Mouse (Mus musculus) heart, embryonic 13.5 days (tissue): ENCODE measurements at regions not wholly inside any gene's neighbourhood (a gene's known extent, or its start where the extent isn't known, plus 50 kb on each side); places are given as distances from the start of the nearest gene placed in this dataset.

Source experiments
- ATAC-seq: fragments of 200-750 bp; cut with Nextera tagmentation; 2 replicates; pipeline ENCODE4 v1.8.0; 2017; ENCODE audit warnings: moderate TSS enrichment; ENCODE audit not compliant: insufficient number of reproducible peaks, low FRiP score, low TSS enrichment; ENCODE audit errors: extremely low read depth
- H3K27ac ChIP-seq: fragments of 300-500 bp; sonication (generic); replicated peaks from 2 replicates; pipeline ENCODE4 v1.5.1; 2015; ENCODE audit warnings: moderate library complexity, mild to moderate bottlenecking, inconsistent platforms
- H3K27me3 ChIP-seq: fragments of 300-500 bp; sonication (generic); replicated peaks from 2 replicates; pipeline ENCODE4 v1.6.1; 2015; ENCODE audit warnings: mild to moderate bottlenecking, inconsistent platforms
- H3K36me3 ChIP-seq: fragments of 300-500 bp; sonication (generic); 2 replicates; pipeline ENCODE4 v1.6.1; 2015; ENCODE audit warnings: mild to moderate bottlenecking, inconsistent platforms
- H3K4me1 ChIP-seq: fragments of 300-500 bp; sonication (generic); 2 replicates; pipeline ENCODE4 v1.6.1; 2015; ENCODE audit warnings: inconsistent platforms
- H3K4me2 ChIP-seq: fragments of 300-500 bp; sonication (generic); 2 replicates; pipeline ENCODE4 v1.6.1; 2015; ENCODE audit warnings: inconsistent platforms, mild to moderate bottlenecking, moderate library complexity
- H3K4me3 ChIP-seq: fragments of 300-500 bp; sonication (generic); 2 replicates; pipeline ENCODE4 v1.5.1; 2015; ENCODE audit warnings: moderate library complexity, mild to moderate bottlenecking, inconsistent platforms
- H3K9ac ChIP-seq: fragments of 300-500 bp; sonication (generic); 2 replicates; pipeline ENCODE4 v1.6.1; 2015; ENCODE audit warnings: inconsistent platforms, mild to moderate bottlenecking, moderate library complexity
- H3K9me3 ChIP-seq: fragments of 300-500 bp; sonication (generic); 2 replicates; pipeline ENCODE4 v1.6.1; 2016; ENCODE audit warnings: inconsistent platforms
- WGBS: fragments of 180-500 bp; shearing (Covaris S2); methylation state at CpG from one replicate; pipeline ENCODE4 v1.1.7; 2015; ENCODE audit warnings: mixed read lengths; 5-methylcytosine and 5-hydroxymethylcytosine counted together

DNA sequence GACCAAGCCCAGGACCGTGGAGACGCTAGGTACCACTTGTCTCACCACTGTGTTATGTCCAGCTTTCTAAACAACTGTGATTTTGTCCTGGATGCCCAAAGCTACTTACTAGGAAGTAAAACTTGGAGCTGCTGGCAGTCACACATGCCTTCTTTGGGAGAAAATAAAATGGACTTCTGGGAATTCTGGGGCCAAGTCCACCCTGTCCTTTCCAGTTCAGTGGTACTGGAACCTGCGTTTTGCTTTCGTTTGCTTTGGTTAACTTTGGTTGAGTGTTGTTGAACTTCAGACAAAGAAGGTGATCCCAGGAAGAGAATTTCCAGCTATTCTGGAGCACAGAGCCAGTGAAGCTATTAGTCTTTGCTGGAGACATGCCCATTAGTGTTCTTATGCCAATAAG, 139.8 kb downstream of the Gm9817 start:
- WGBS, result 91% methylated on average over 4 of the region's 4 CpGs
- Histone ChIP-seq H3K9me3 (no peaks in the 10 kb centered on the region), H3K4me2 (no peak overlapping the region), H3K9ac (no peak overlapping the region), H3K4me1 (no peaks in the 10 kb centered on the region), H3K4me3 (no peak overlapping the region), H3K27ac (no peak overlapping the region), H3K36me3 (no peaks in the 10 kb centered on the region), H3K27me3 (no peaks in the 10 kb centered on the region)
- ATAC-seq, result no peak

DNA sequence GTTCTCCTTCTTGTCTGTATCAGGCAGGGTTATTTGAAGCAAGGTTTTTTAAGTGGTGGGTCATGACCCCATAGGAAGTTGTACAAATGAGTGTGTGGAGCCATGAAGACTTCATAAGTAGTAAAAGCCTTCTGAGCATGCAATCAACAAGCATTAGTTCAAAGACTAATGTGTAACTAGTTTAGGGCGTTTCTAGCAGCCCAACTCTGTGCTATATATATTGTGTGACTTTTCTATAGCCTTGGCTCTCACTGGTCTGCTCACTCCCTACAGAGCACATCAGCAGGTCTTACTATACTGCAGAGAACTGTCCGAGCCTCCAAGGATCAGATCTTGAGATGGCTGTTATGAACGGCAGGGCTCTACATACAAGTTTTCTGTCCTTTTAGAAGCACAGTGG, 141.2 kb downstream of the Gm9817 start:
- Histone ChIP-seq H3K4me2 (no peak overlapping the region), H3K27ac (no peak overlapping the region), H3K36me3 (no peaks in the 10 kb centered on the region), H3K27me3 (no peaks in the 10 kb centered on the region), H3K4me1 (no peaks in the 10 kb centered on the region), H3K9ac (no peak overlapping the region), H3K9me3 (no peaks in the 10 kb centered on the region), H3K4me3 (no peak overlapping the region)
- no peak for ATAC-seq
- 60% methylated on average over 3 of the region's 3 CpGs for WGBS

DNA sequence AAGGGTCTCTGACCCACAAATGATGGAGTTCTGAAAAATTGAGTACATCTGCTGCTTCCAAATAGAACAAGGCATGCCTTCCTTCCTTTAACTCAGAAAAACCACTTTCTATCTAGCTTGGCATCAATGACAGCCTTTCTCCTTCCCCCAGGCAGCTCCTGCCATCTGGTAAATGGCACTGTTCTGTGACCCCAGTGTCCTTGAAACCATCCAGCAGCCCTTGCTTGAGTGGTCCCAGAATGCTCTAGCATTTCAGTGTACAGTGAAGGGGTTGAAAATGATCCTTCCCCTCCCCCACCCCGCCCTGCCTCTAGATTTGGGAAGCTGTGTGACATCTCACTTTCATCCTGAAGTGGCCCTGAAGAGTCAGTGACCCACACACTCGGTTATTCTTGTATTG, 152.3 kb downstream of the Gm9817 start:
- WGBS, result 47% methylated on average over 2 of the region's 2 CpGs
- Histone ChIP-seq H3K9me3 (no peaks in the 10 kb centered on the region), H3K4me2 (no peak overlapping the region), H3K4me3 (no peak overlapping the region), H3K27ac (no peak overlapping the region), H3K36me3 (no peaks in the 10 kb centered on the region), H3K27me3 (no peaks in the 10 kb centered on the region), H3K4me1 (peaks cover 5% of the 10 kb centered on the region; the same call in 1 of the 2 replicates), H3K9ac (no peak overlapping the region)
- no peak for ATAC-seq

DNA sequence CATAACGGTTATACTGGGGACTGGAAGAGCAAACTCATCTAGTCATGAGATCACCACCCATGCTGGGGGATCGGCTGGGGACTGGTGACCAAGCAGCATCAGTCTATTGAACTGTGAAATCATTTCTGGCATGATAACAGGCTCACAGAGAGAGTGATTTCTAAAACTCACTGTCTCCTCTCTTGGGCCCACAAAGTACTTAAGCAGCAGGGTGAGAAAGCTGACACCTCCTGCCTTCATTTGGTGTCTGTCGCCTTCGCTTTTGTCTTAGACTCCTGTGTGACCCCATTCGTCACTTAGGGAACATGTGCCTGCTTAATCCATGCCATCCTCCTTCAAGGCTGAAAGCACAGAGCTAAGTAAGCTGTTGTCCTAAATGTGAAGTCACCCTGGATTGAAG, 154.3 kb upstream of the Mylip start:
- ATAC-seq, result no peak
- 66% methylated on average over 5 of the region's 5 CpGs for WGBS
- H3K4me1 ChIP-seq, result peaks cover 5% of the 10 kb centered on the region; the same call in 1 of the 2 replicates

DNA sequence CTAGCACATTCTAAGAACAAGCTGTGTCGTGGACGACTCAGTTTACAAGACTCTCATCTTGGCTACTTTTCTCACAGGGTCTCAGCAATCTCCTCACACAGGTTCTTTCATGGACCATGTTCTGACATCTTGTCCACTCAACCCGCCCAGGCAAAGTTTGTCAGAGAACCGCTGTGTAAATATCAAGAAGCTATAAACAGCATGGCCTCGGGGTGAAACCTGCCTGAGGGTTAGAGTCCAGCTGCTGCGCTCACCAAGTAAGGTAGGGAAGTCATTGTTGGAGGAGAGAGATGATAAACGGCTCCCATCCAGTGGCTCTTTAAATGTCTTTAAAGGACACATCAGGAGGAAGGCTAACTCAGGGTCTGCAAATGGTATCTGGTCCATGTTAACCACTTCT, 151.3 kb upstream of the Mylip start:
- no peak overlapping the region for H3K4me3 ChIP-seq
- WGBS, result 75% methylated on average over 7 of the region's 7 CpGs
- H3K9ac ChIP-seq, result no peak overlapping the region

More for the DNA sequence above, 154.3 kb upstream of the Mylip start:
- H3K4me3 ChIP-seq, result no peak overlapping the region
- H3K9ac ChIP-seq, result no peak overlapping the region
- no peaks in the 10 kb centered on the region for H3K36me3 ChIP-seq
- 0 out of 2 replicates have a peak, but pooled peaks cover 4% of the 10 kb centered on the region for H3K9me3 ChIP-seq
- H3K4me2 ChIP-seq, result no peak overlapping the region
- no peaks in the 10 kb centered on the region for H3K27me3 ChIP-seq
- H3K27ac ChIP-seq, result no peak overlapping the region

DNA sequence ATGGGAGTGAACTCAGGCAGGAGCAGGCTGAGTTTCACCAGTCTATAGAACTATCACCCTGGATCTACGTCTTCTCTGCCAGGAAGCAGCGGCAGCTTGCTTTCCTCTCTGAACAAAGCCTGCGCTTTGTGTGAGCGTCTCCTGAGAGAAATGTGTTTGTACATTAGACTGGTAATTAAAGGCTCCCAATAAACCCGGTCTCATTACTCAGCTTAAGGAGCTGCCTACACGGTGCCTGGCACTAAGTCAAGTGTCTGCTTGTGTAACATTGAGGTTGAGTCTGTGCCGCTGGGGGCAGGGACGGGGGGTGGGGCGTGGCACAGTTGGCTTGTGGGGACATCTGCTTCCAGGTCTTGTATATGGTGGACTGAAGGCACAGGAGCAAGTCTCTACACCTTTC, 150.4 kb upstream of the Mylip start:
- Histone ChIP-seq H3K4me2 (no peak overlapping the region), H3K4me1 (peaks cover 5% of the 10 kb centered on the region; the same call in 1 of the 2 replicates), H3K27me3 (no peaks in the 10 kb centered on the region), H3K9me3 (0 out of 2 replicates have a peak, but pooled peaks cover 5% of the 10 kb centered on the region), H3K4me3 (no peak overlapping the region), H3K36me3 (no peaks in the 10 kb centered on the region), H3K27ac (no peak overlapping the region), H3K9ac (no peak overlapping the region)
- ATAC-seq, result no peak
- 72% methylated on average over 9 of the region's 9 CpGs for WGBS

More for the DNA sequence above, 151.3 kb upstream of the Mylip start:
- Histone ChIP-seq H3K27ac (no peak overlapping the region), H3K4me1 (peaks cover 5% of the 10 kb centered on the region; the same call in 1 of the 2 replicates), H3K36me3 (no peaks in the 10 kb centered on the region), H3K27me3 (no peaks in the 10 kb centered on the region), H3K4me2 (no peak overlapping the region), H3K9me3 (0 out of 2 replicates have a peak, but pooled peaks cover 5% of the 10 kb centered on the region)
- no peak for ATAC-seq

DNA sequence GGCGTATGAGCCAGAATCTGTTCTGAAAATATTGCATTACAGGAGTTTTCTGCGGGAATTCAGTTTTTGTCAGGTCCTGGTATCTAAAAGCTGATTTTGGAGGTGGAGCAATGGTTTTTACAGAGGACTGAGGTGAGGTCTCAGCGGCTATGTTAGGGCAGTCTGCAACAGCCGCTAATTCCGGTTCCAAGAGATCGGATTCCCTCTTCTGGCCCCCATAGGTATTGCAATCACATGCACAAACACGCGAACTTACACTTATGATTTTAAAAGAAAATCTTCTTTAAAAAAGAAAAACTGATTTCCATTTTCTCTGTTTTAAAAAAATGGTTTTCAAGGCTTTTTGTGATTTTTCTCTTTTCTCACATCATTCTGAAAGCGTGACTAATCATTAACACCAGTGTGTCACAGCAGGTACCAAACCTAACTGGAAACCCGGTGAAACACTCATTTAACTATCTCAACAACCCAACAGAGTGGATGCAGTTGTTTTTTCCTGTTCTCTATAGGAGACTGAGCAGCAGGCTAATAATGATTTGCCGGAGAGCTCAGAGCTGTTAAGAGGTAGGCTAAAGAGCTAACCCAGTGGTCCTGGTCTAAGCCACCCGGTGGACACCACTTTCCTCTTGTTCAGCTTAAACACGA, 149.4 kb upstream of the Mylip start:
- no peak for ATAC-seq
- H3K4me2 ChIP-seq, result no peak overlapping the region
- H3K36me3 ChIP-seq, result no peaks in the 10 kb centered on the region
- 77% methylated on average over 13 of the region's 13 CpGs for WGBS
- H3K9ac ChIP-seq, result no peak overlapping the region
- 0 out of 2 replicates have a peak, but pooled peaks cover 5% of the 10 kb centered on the region for H3K9me3 ChIP-seq
- no peaks in the 10 kb centered on the region for H3K27me3 ChIP-seq
- no peaks in the 10 kb centered on the region; the same call in 1 of the 2 replicates for H3K4me1 ChIP-seq
- no peak overlapping the region for H3K4me3 ChIP-seq
- no peak overlapping the region for H3K27ac ChIP-seq

DNA sequence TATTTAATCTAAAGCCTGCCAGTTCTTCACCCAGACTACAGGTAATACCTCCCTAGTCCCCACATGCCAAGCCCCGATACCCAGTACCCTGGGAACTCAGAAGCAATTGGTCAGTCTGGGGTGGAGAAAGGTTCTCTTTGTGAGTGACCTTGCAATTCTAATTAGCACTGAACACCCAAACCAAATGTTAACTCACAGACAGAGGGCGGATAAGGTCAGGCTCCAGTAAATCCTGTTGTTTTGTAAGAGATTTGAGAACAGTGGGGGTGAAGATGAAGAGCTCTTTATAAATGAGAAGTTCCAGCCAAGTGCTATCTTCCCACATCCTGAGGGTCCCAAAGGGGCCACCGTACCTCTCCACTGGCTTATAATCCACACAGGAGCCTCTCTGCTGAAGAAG, 147.3 kb upstream of the Mylip start:
- H3K27me3 ChIP-seq, result no peaks in the 10 kb centered on the region
- H3K4me2 ChIP-seq, result no peak overlapping the region
- no peak for ATAC-seq
- H3K9me3 ChIP-seq, result 0 out of 2 replicates have a peak, but pooled peaks cover 5% of the 10 kb centered on the region
- no peaks in the 10 kb centered on the region for H3K36me3 ChIP-seq
- no peak overlapping the region for H3K4me3 ChIP-seq
- H3K9ac ChIP-seq, result no peak overlapping the region
- H3K27ac ChIP-seq, result no peak overlapping the region
- 70% methylated on average over 3 of the region's 3 CpGs for WGBS
- H3K4me1 ChIP-seq, result no peaks in the 10 kb centered on the region

DNA sequence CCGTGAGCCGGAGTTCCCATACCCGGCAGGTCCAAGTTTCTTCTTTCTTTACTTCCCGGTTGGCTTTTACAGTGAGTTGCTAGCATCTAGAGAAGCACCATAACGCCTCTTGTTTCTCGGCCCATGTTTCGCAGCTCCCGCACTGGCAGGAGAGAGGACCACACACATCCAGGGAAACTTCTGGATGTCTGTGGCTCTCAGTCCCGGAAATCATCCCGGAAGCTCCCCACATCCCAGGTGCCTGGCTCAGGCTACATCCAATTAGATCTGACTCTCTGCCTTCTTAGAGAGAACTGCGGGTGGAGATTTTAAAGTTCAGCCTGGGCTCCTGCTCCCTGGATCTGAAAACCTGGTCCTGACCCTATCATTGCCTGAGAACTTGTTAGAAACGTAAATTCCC, 146.8 kb upstream of the Mylip start:
- H3K9ac ChIP-seq, result no peak overlapping the region
- no peak overlapping the region for H3K27ac ChIP-seq
- 0 out of 2 replicates have a peak, but pooled peaks cover 5% of the 10 kb centered on the region for H3K9me3 ChIP-seq
- H3K36me3 ChIP-seq, result no peaks in the 10 kb centered on the region
- 70% methylated on average over 12 of the region's 12 CpGs for WGBS
- no peak overlapping the region for H3K4me2 ChIP-seq
- no peaks in the 10 kb centered on the region for H3K27me3 ChIP-seq
- no peaks in the 10 kb centered on the region for H3K4me1 ChIP-seq
- no peak for ATAC-seq
- H3K4me3 ChIP-seq, result no peak overlapping the region

DNA sequence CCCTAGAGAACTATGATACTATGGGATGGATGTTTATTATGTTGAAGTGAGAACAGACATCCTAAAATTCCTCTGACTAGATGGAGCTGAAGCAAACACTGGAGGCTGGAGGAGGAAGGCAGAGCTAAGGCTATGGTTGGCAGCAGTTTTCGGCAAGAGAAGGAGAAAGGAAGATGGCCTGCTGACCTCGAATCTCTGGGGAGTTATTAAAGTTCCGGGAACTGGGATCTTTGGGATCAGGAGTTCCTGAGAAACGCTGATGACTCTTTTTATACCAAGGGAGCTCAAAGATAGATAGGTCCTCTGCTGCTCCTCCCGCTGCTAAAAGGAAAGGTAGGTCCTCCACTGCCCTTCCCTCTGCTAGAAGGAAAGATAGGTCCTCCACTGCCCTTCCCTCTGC, 143.9 kb upstream of the Mylip start:
- no peaks in the 10 kb centered on the region for H3K36me3 ChIP-seq
- H3K4me1 ChIP-seq, result no peaks in the 10 kb centered on the region
- ATAC-seq, result no peak
- no peak overlapping the region for H3K27ac ChIP-seq
- no peak overlapping the region for H3K4me2 ChIP-seq
- no peaks in the 10 kb centered on the region for H3K27me3 ChIP-seq
- no peaks in the 10 kb centered on the region for H3K9me3 ChIP-seq
- no peak overlapping the region for H3K9ac ChIP-seq
- 52% methylated on average over 5 of the region's 5 CpGs for WGBS
- H3K4me3 ChIP-seq, result no peak overlapping the region

DNA sequence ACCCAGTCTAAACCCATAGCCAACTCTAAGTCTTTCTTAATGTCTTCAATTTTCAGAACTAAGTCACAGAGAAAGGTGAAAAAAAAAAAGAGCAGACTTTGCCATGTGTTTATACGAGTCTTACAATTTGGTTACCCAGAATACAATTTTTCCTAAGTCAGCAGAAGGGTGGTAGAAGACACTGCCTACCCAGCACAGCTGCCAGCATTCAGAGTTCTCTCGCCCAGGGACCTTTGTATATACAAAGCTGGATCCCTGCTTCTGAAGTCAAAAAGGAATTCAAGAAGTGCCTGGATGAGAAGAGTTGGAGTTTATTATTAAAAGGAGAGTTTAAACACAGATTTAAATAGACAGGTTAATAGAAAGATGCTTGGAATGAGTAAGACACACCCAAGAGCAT, 143.2 kb upstream of the Mylip start:
- no peaks in the 10 kb centered on the region for H3K9me3 ChIP-seq
- no peak for ATAC-seq
- H3K4me2 ChIP-seq, result no peak overlapping the region
- H3K27ac ChIP-seq, result no peak overlapping the region
- no peak overlapping the region for H3K9ac ChIP-seq
- no peak overlapping the region for H3K4me3 ChIP-seq
- no peaks in the 10 kb centered on the region for H3K4me1 ChIP-seq
- no peaks in the 10 kb centered on the region for H3K27me3 ChIP-seq
- no peaks in the 10 kb centered on the region for H3K36me3 ChIP-seq
- 57% methylated on average over 2 of the region's 2 CpGs for WGBS

DNA sequence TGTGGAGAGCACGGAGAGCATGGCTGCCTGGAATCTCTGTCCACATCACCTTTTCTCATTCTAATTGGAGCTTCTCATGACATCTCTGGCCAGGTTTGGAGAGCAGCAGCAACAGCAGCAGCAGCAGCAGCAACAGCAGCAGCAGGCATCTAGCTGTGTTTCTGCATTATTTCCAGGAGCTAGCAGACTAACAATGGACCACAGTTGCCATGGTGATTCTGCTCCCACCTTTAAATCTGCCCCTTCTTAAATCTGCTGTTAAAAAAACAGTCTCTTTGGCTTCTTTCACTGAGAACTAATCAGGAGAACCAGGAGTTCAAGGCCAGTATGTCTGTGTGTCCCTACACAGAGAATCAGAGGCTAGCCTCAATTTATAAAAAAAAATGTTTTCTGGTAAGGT, 139.5 kb upstream of the Mylip start:
- Histone ChIP-seq H3K27me3 (no peaks in the 10 kb centered on the region), H3K4me1 (no peaks in the 10 kb centered on the region), H3K9me3 (no peaks in the 10 kb centered on the region), H3K4me3 (no peak overlapping the region), H3K4me2 (no peak overlapping the region), H3K9ac (no peak overlapping the region), H3K27ac (no peak overlapping the region), H3K36me3 (no peaks in the 10 kb centered on the region)
- ATAC-seq, result no peak
- WGBS, result 56% methylated on average over 1 of the region's 1 CpGs
